Comparison of ENCODE assay signal across 8 mouse cellular contexts in genomic region chr17:24413557-24414211, GRCm38 (mm10). TPM values are rescaled to one million over a fixed set of nuclear protein-coding genes. Genes with fewer than 3 reads are reported as not detected.
DNase-seq lines count a peak whose midpoint lies in the region; ATAC-seq and TF ChIP-seq lines count a peak whose summit lies in the region.

No protein-coding gene starts in this region.

- DNase-seq in heart, adult 8-10 months (ENCODE audit: low spot score) = no peak
- DNase-seq in brain, adult 2 months (ENCODE audit: low read depth, low spot score) = peak; percentile 23
- no peak for DNase-seq in urinary bladder, postnatal 14 days (ENCODE audit: low spot score)
- DNase-seq in frontal cortex, postnatal 10 days (ENCODE audit: low spot score in 2 of 2) = no peak

- peaks cover 39% of the 10 kb centered on the region for H3K4me1 ChIP-seq in heart, embryonic 12.5 days (replicated peaks)
- peaks cover 47% of the 10 kb centered on the region for H3K4me1 ChIP-seq in liver, embryonic 15.5 days (replicated peaks)
- peaks cover 8% of the 10 kb centered on the region for H3K4me1 ChIP-seq in olfactory bulb, adult 2 months (ENCODE audit: control insufficient read depth, insufficient read depth, low read length)

- H3K4me3 ChIP-seq in heart, embryonic 12.5 days = peak overlapping the region; percentile 98
- H3K4me3 ChIP-seq in liver, embryonic 15.5 days (replicated peaks) = peak overlapping the region; percentile 90
- peak overlapping the region; percentile 65 for H3K4me3 ChIP-seq in olfactory bulb, adult 2 months (ENCODE audit: insufficient read depth, low read depth, low read length)

- 26% methylated on average over 22 of the region's 22 CpGs for WGBS in heart, embryonic 12.5 days
- WGBS in liver, embryonic 15.5 days (ENCODE audit: insufficient replicate concordance) = 8% methylated on average over 22 of the region's 22 CpGs
- 29% methylated on average over 22 of the region's 22 CpGs for WGBS in olfactory bulb, adult 2 months

- peak overlapping the region; percentile 99 for H3K4me2 ChIP-seq in heart, embryonic 12.5 days
- H3K4me2 ChIP-seq in liver, embryonic 15.5 days = peak overlapping the region; percentile 79

- no peak for TF ChIP-seq CTCF in olfactory bulb, adult 2 months (IDR thresholded peaks at IDR 0.05; ENCODE audit: insufficient read depth, low read depth, low read length)

- peaks cover 52% of the 10 kb centered on the region for H3K36me3 ChIP-seq in heart, embryonic 12.5 days
- H3K36me3 ChIP-seq in liver, embryonic 15.5 days (replicated peaks) = peaks cover 65% of the 10 kb centered on the region

- no peaks in the 10 kb centered on the region for H3K9me3 ChIP-seq in heart, embryonic 12.5 days (replicated peaks)
- H3K9me3 ChIP-seq in liver, embryonic 15.5 days (replicated peaks) = no peaks in the 10 kb centered on the region

- no peak for TF ChIP-seq POLR2A in olfactory bulb, adult 2 months (IDR thresholded peaks at IDR 0.05; ENCODE audit: insufficient read depth, low read depth, low read length)

- H3K9ac ChIP-seq in heart, embryonic 12.5 days = peak overlapping the region; percentile 69
- peak overlapping the region; percentile 86 for H3K9ac ChIP-seq in liver, embryonic 15.5 days

- peak; percentile 40 for ATAC-seq in heart, embryonic 12.5 days (ENCODE audit: insufficient number of reproducible peaks, low FRiP score)
- peak; percentile 2 to 27; a peak in 1 of 4 replicates for ATAC-seq in hematopoietic stem cell, adult 5-6 weeks (replicated peaks in 1 of 2; ENCODE audit: insufficient read depth in 1 of 2, low FRiP score in 2 of 2, low TSS enrichment in 1 of 2, low read depth in 1 of 2, poor library complexity in 2 of 2, severe bottlenecking in 2 of 2)
- peak; percentile 23 for ATAC-seq in liver, embryonic 15.5 days (ENCODE audit: insufficient read depth)

- H3K27ac ChIP-seq in heart, embryonic 12.5 days (ENCODE audit: poor library complexity, severe bottlenecking) = peak overlapping the region; percentile 92
- peak overlapping the region; percentile 98 for H3K27ac ChIP-seq in liver, embryonic 15.5 days (replicated peaks)
- peak overlapping the region; percentile 60 for H3K27ac ChIP-seq in olfactory bulb, adult 2 months (ENCODE audit: insufficient read depth, low read depth, low read length)

- H3K27me3 ChIP-seq in heart, embryonic 12.5 days (replicated peaks) = no peaks in the 10 kb centered on the region
- no peaks in the 10 kb centered on the region for H3K27me3 ChIP-seq in liver, embryonic 15.5 days

RNA-seq across cellular contexts. Expression of gene Rnps1, which starts 0.7 kb away (rescaled TPM):
- 246 and 247 TPM in 2 replicates for polyA plus RNA-seq in heart, embryonic 12.5 days (2016; fragmentation: Nextera tagmentation; extraction: Ambion mirVana)
- 10 to 100 TPM; 59.7 to 61.4 (median 60.7) TPM for total RNA-seq in heart, adult 8-10 months (2022)
- total RNA-seq in hematopoietic stem cell, adult 5-6 weeks (2017) = 160 and 256 TPM in 2 replicates
- 109 and 113 TPM in 2 replicates for polyA plus RNA-seq in liver, embryonic 15.5 days (2015; fragmentation: Nextera tagmentation; extraction: Ambion mirVana)
- not detected in 2 replicates for polyA plus RNA-seq in olfactory bulb, adult 2 months (2012; ENCODE audit: insufficient read depth, insufficient read length, low replicate concordance, missing spikeins)

RNA-seq across cellular contexts. Expression of gene Eci1, which starts 12.8 kb away (rescaled TPM):
- polyA plus RNA-seq in heart, embryonic 12.5 days (2016; fragmentation: Nextera tagmentation; extraction: Ambion mirVana) = 209 and 215 TPM in 2 replicates
- 100 to 1,000 TPM; 455 to 534 (median 495) TPM for total RNA-seq in heart, adult 8-10 months (2022)
- total RNA-seq in hematopoietic stem cell, adult 5-6 weeks (2017) = 21.2 and 30.8 TPM in 2 replicates
- 81.2 and 92.2 TPM in 2 replicates for polyA plus RNA-seq in liver, embryonic 15.5 days (2015; fragmentation: Nextera tagmentation; extraction: Ambion mirVana)
- polyA plus RNA-seq in olfactory bulb, adult 2 months (2012; ENCODE audit: insufficient read depth, insufficient read length, low replicate concordance, missing spikeins) = not detected in 2 replicates

RNA-seq across cellular contexts. Expression of gene Dnase1l2, which starts 29.2 kb away (rescaled TPM):
- 2.3 and 2.4 TPM in 2 replicates for polyA plus RNA-seq in heart, embryonic 12.5 days (2016; fragmentation: Nextera tagmentation; extraction: Ambion mirVana)
- 1 to 10 TPM in 3 of 4 experiments, under 1 TPM in 1; 0.91 to 1.4 (median 1.1) TPM for total RNA-seq in heart, adult 8-10 months (2022)
- total RNA-seq in hematopoietic stem cell, adult 5-6 weeks (2017) = 2.7 TPM in 1 of 2 replicates, not detected in the other
- polyA plus RNA-seq in liver, embryonic 15.5 days (2015; fragmentation: Nextera tagmentation; extraction: Ambion mirVana) = 0.39 and 0.41 TPM in 2 replicates
- not detected in 2 replicates for polyA plus RNA-seq in olfactory bulb, adult 2 months (2012; ENCODE audit: insufficient read depth, insufficient read length, low replicate concordance, missing spikeins)

RNA-seq across cellular contexts. Expression of gene E4f1, which starts 56.4 kb away (rescaled TPM):
- 22.2 and 22.5 TPM in 2 replicates for polyA plus RNA-seq in heart, embryonic 12.5 days (2016; fragmentation: Nextera tagmentation; extraction: Ambion mirVana)
- total RNA-seq in heart, adult 8-10 months (2022) = 10 to 100 TPM; 11.2 to 14.7 (median 11.9) TPM
- total RNA-seq in hematopoietic stem cell, adult 5-6 weeks (2017) = 12.1 and 22.6 TPM in 2 replicates
- 11.5 and 14.2 TPM in 2 replicates for polyA plus RNA-seq in liver, embryonic 15.5 days (2015; fragmentation: Nextera tagmentation; extraction: Ambion mirVana)
- polyA plus RNA-seq in olfactory bulb, adult 2 months (2012; ENCODE audit: insufficient read depth, insufficient read length, low replicate concordance, missing spikeins) = not detected in 2 replicates

RNA-seq across cellular contexts. Expression of gene Pgp, which starts 56.5 kb away (rescaled TPM):
- 71.9 and 73.7 TPM in 2 replicates for polyA plus RNA-seq in heart, embryonic 12.5 days (2016; fragmentation: Nextera tagmentation; extraction: Ambion mirVana)
- total RNA-seq in heart, adult 8-10 months (2022) = 10 to 100 TPM; 39.9 to 44.4 (median 41.4) TPM
- total RNA-seq in hematopoietic stem cell, adult 5-6 weeks (2017) = 12.9 and 13.3 TPM in 2 replicates
- polyA plus RNA-seq in liver, embryonic 15.5 days (2015; fragmentation: Nextera tagmentation; extraction: Ambion mirVana) = 60.5 and 61.2 TPM in 2 replicates
- polyA plus RNA-seq in olfactory bulb, adult 2 months (2012; ENCODE audit: insufficient read depth, insufficient read length, low replicate concordance, missing spikeins) = not detected in 2 replicates

Comparison
In these comparisons a context has a peak if more than half of its experiments do, and no peak if none do; other contexts are left out.
1. RNA of gene Eci1, which starts 12.8 kb away (polyA plus RNA-seq): 209 to 215 TPM in heart, embryonic 12.5 days and 81.2 to 92.2 TPM in liver, embryonic 15.5 days; not detected in olfactory bulb, adult 2 months; every median in the first group is over 10 times any median in the second.
2. Peak in every context shown above with its lines, with median percentiles within 50 percentile points of each other: ATAC-seq, H3K27ac ChIP-seq and H3K4me3 ChIP-seq.